Mouse (Mus musculus): ENCODE data around the gene Slc18a2. TPM values are rescaled to one million over a fixed set of nuclear protein-coding genes. Genes with fewer than 3 reads are reported as not detected.
A peak's percentile ranks its signal among the peaks of the same experiment; 100 is the strongest.

The Slc18a2 gene
- total RNA-seq (2021): 13.0 and 15.0 TPM in 2 replicates
- long read RNA-seq, transcript Slc18a2-201 (16 exons, 3,785 nt): major isoform, 8 of 16 reads
- long read RNA-seq, partial matches to known transcripts: 5 of 16 reads
- long read RNA-seq, other reads (novel, unspliced or antisense): 3 of 16 reads

DNA sequence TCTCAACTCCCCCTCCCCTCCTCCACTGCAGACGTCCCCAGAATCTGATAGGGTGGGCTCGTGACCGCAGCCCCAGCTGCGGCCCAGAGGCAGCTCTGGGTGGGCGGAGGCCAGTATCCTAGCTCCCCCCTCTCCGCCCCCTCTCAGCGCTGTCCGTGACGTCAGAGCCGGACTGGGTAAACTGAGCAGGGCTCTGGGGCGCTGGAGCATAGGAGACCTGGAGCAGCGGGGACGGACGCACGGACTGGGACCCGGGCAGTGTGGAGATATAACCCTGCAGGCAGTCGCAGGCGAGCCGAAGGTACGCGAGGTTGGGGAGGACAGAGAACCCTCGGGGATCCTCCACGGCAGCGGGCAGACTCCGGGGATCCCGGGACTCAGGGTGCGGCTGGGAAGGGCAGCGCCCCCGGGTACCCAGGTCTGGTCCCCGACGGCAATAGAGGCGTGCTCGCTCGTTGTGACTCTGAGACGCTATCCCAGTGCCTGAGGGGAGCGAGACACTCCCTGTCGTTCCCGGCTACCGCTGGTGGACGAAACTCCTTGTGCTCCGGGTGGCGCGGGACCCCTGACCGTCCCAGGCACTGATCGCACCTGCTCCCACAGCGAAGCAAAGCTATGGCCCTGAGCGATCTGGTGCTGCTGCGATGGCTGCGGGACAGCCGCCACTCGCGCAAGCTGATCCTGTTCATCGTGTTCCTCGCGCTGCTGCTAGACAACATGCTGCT, at the start of gene Slc18a2:
TSS of gene Slc18a2 (plus strand) at position 179 of the 725 bp plus-strand sequence.
- peak; percentile 26 for DNase-seq

DNA sequence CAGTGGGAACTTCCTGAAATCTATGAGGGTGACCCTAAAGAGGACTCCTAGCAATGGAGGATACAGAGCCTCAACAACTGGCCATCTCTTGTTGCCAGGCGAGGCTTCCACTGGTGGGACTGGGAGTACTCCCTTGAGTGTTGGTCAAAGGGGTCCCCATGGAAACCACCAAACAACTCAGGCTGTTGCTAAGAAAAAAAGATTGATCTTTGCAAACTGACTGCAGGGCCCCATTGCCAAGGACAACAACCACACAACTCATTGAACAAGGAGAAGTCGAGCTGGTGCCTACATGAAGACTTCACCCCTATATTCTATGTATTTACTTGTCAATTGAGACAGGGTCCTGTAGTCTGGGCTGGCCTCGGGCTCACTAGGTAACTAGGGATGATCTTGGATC, 43.8 kb upstream of the Slc18a2 start:
- DNase-seq: no peak

DNA sequence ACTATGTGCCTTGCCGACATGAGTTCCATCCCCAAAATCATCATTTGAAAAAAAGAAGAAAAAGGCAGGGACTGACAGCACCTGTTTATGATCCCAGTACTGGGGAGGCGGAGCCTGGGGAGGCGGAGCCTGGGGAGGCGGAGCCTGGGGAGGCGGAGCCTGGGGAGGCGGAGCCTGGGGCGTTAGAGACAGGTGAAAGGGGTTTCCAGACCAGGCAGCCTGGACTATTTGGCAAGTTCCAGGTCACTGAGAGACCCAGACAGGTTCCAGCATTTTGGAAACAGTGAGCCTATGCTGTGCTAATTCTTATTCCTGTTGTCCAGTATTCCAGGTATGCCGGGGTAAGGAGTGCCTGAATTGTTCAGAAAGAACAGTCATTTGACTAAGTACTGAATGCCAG, 41.7 kb upstream of the Slc18a2 start, which contains the start of gene Kcnk18:
TSS of gene Kcnk18 (plus strand) at position 224 of the 400 bp plus-strand sequence.
- DNase-seq: no peak

DNA sequence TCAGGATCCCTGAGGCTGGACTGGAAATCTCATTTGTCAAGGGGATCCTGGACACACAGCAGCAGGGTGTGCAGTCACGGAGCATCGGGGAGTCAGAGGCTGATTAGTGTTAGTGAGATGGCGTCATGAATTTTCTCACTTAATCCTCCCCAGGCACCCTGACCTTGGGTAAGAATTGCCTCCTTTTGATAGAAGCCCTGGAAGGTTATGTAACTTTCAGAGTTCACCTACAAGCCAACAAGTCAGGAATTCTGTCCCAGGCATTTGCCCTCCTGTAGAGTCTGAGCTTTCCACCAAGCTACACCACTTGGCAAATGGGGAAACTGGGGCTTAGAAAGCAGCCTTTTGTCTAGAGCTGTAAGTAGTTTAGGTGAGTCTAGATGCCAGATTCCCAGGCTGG, 39.6 kb upstream of the Slc18a2 start:
- DNase-seq: no peak

DNA sequence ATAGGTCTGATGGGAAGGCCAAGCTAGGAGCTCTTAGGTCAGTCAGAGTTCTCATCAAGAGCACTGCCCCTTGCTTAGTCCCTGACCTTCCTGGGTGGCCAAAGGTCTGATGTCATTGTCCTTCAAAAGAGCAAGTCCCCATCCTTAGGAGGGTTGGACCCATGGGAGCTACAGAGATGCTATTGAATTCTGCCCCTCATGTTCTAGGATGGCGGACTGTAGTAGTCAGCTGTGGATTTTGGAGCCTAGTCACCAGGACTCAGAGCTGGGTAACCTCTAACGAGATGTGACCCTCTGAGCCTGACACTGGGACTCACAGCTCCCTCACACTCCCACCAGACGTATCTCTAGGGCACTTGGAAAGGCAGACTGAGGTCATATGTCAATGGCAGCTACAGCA, 32.3 kb upstream of the Slc18a2 start:
- no peak for DNase-seq

DNA sequence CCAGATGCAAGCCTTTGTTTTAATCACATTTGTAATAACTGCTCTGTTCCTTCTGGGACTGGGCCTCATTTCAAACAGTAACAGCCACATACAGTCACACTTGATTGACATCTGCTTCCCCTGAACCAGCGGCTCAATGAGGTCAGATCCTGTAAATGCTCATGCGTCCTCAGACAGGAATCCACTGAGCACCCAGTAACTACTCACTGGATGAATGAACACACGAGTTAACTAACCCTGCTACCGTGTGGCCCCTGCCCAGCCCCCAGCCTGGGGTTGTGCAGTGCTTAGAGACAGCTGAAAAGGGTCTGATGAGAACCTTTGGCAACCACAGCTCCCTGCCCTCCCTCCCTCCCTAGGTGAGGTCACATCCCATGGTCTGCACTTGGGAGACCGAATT, 27.9 kb upstream of the Slc18a2 start:
- DNase-seq: no peak

DNA sequence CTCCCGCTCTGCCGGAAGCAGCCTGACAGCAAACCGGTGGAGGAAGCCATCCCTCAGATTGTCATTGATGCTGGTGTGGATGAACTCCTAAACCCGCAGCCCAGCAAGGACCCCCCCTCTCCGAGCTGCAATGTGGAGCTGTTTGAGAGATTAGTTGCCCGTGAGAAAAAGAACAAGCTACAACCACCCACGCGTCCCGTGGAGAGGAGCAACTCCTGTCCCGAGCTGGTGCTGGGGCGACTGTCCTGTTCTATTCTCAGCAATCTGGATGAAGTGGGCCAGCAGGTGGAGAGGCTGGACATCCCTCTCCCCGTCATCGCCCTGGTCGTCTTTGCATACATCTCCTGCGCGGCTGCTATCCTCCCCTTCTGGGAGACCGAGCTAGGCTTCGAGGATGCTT, 25.7 kb upstream of the Slc18a2 start:
- DNase-seq: no peak

DNA sequence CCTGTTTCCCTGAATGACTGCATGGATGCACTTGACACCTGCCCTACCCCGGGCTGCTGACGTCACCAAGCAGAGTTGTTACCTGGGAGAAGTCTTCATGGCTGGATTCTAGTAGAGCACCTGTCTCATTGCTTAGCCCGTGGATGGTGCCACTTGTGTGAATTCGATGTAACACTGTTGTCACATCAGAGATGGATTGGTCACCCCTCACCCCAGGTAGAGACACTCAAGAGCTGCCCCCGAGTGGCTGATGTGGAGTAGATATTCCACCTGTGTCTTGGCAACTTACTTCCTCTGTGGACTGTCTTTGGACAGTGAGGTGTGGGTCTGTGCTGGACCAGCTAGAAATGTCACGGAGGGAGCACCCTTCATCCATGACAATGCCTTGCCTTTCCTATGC, 24.6 kb upstream of the Slc18a2 start:
- DNase-seq: no peak

DNA sequence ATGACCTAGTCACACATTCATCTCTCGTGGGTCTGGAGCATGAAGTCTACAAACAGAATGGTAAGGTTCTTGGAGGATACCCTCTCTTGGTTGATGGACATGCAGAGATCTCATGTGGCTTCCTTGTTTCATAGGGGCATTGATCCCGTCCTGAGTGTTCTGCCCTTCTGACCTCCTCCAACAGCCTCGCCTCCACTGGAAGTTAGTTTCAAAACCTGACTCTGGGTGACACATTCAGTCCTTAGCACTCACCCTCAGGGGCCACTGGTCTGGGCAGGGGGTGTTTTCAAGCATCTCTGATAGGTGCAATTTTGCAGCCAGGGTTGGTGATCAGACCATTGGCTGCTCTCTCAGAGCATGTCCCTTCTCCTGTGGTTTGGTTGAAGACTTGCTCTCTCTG, 22.1 kb upstream of the Slc18a2 start:
- DNase-seq: no peak

DNA sequence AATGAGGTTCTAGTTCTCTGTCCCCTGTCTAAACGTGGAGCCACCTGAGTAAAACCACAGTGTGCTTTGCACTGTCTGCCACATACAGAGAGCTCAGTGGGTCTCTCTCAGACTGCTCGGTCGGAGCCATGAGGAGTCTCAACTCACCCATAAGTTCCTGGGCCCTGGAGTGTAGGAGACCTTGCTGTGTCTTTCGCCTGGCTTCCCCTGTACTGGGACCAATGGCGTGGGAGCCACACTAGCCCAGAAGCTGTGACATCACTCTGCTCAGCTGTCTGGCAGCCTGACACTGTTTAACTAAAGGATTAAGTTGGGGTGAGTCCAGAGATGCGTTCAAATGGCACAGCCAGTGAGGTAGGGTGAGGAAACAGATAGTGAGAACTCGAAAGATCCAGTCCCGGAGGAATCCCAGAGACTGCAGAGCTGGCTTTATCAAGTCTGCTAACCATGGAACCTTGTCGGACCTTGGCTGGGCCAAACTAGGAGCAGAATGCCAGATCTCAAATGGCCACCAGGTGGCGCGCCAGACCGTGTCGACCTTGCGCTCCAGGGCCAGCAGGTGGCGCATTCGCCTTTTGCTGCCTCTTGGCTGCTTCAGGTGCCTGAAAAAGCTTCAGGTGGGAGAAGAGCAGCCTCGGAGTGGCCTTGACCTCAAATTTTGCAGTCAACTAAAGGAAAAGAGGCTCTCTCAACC, 21.4 kb upstream of the Slc18a2 start:
- DNase-seq: peak; percentile 89

DNA sequence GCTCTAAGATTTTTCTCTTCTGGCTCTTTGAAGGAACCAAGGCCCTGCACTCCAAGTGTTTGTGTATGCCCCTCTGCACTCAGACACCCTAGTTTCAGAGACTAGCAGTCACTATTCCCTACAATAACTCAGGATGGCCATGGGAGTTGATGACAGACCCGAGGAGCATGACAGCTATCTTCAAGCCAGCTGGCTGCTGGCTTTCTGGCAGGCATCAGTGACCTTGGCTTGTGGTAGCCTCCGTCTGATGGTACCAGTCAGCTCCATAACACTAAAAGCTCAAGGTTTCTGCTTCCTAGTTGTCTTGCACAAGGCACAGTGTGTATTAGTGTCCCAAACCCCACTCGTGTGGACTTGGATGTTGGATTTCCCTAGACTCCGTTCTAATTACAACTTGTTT, 18.7 kb upstream of the Slc18a2 start:
- peak; percentile 61 for DNase-seq

DNA sequence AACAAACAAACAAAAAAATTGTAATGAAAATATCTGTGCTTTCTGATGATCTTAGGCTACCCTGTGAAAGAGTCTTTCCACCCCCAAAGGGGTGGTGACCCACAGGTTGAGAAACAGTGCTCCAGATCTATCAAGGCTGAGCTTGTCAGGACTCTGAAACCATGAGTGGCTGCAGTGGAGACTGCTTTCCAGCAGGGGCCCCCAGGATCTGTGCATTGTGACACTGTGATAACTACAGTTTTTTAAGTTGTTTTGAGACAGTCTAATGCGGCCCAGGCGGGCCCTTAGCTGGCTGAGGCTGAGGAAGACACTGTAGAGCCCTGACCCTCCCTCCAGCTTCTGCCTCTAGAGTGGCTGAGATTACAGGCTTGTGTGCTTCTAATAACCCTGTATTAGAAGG, 17.6 kb upstream of the Slc18a2 start:
- no peak for DNase-seq

DNA sequence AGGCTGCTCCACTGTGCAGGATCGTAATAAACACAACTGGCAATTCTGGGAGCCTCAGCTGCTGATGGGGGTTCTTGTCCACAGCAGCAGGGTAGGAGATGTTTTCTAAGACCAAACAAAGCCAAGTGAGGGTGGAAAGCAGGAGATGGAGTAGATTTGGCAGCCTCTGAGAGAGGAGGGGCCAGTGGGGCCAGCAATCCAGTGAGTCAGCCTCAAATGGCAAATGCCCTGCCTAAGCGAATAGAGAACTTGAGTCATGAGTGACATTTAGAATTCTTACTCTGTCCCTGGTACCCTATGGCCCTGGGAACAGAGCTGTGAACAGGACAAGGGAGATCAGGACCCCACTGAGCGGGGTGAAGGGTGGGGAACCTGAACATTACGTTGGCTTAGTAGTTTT, 12.6 kb upstream of the Slc18a2 start:
- peak; percentile 36 for DNase-seq

DNA sequence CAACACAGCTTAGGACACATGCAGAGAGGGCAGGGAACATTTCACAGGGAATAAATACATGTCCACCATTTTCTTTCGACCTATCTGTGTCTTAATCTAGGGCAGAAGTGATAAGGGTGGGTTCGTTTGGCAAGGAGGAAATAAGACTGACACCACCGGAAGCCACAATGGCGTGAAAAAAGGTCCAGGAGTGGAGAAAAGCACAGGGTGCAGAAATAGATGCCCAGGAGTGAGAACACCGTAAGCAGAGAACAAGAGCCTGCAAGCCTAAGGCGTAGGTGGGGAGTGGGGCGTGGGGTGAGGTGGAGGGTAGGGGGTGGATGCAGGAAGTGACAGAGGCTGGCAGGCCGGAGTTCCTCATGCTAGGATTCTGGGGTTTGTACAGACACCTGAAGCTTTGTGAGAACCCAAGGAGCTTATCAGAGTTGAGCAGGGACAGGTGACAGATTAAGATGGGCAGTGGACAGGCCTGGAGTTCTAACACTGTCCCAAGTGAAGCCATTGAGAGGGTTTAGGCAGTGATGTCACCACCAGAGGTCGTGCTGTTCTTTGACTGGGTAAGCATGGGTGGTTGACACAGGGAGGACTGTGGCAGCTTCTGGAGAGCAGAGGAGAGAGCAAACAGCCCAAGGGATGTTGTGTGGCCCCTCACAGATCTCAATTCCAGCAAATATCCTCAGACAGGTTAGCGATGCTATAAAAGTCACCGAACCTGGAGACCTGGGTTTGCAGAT, 12.0 kb upstream of the Slc18a2 start:
- no peak for DNase-seq

DNA sequence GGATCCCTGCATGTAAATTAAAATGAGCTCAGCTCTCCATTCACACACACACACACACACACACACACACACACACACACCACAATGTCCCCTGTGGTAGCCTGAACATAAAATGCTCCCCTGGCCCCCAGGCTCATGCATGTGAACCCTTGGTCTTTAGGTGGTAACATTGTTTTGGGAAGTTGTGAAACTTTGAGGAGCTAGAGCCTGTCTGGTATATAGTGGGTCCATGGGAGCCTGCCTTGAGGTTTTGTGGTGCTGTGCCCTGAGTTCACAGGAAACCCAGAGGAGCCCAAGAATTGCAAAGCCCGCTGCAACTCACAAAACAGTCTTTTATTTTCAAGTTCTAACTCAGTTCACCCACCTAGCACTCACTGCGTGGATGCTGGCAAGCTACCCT, 8.0 kb upstream of the Slc18a2 start:
- no peak for DNase-seq

DNA sequence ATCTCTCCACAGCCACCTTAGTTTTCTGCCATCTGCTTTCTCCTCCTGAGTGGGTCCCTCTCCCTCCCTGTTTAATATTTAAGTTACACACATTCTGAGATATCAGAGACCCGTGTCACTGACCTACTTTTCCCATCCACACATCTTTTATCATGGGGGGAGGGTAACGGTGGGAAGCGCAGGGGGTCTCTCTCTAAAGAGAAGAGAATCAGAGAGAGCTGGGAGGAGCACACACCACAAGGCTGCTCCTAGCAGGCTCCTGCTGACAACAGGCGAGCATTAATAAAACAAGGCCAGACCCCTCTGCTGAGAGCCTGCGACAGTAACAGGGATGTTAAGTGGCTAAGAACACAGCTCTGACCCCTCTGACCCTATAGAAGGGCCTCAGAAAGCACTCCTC, 1.1 kb upstream of the Slc18a2 start:
- no peak for DNase-seq

DNA sequence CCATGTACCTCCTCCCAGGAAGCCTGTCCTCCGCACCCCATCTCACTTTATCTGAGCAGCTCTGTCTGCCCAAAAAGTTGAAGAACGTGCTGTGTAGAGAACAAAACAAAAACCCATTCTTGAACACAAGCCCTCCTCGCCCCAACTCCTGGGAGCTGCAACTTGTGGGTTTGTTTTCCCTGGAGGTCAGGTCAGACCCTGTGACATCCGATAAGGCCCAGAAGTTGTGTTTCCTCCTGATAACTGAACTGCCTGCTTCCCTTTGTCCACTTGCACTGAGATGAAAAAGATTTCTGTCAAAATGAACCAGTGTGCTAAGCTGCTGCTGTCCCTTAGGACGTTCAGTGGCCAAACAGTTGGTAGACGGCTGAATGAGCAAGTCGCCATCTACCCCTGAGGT, 908 bp downstream of the Slc18a2 start:
- no peak for DNase-seq

DNA sequence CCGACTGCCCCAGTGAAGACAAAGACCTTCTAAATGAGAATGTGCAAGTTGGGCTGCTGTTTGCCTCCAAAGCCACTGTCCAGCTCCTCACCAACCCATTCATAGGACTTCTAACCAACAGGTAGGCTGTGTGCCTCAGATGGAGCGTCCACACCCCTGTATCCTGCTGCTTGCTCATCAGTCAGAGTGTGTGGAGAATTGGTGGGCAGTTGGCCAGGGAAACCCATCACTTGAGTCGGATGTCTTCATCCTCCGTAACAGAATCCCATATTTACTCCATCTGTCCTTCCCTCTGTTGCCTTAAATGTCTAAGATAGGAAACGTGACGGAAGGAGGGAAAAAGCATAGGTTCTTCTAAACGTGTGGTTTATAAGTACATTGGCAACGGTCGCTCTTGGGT, 2.5 kb downstream of the Slc18a2 start:
- no peak for DNase-seq

DNA sequence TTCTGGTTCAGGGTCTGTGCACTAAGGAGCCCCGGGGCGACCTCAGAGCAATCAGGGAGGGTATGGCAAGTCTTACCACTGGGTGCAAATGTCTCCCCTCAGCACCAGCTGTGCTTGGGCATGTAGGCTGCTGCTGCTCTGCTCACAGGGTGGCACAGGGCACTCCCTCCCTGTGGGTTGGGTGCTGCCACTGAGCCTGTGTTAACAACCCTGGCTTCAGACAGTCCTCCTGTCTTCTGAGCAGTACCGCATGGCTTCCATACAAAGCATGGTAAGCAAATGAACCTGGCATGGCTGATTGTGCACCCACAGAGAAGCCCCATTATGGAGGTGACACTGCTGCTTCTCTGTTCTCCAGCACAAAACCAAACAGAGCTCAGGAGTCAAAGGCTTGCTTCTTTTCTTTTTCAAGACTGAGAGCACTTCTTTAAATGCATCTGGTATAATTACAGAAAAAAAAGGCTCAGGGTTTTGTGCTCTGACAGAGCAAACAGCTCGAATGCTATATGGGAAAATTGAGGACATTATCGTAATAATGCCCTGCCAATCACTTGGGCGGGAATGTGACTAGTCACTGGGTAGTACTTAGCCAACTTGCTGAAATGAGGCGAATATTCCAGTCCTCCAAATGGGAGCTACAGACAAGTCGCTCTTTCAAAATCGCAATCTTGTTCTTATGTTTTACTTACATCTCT, 4.3 kb downstream of the Slc18a2 start:
- DNase-seq: no peak

DNA sequence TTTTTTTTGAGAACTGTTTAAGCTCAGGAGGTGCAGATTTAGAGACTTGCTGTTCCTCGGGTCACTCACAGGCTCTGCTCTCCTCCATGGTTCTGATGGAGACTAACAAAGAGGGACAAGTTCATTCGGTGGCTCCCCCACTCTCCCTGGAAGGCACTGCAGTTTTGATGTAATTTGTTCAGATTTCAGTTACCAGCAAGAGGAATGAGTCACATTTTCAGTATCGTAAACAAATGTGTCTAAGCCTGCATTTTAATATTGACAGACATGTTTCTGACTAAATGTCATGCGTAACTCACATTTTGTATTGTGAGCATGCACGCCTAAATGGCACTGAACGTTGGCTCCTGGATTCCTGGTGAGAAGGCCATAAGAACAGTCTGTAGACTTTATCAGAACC, 5.2 kb downstream of the Slc18a2 start:
- no peak for DNase-seq

DNA sequence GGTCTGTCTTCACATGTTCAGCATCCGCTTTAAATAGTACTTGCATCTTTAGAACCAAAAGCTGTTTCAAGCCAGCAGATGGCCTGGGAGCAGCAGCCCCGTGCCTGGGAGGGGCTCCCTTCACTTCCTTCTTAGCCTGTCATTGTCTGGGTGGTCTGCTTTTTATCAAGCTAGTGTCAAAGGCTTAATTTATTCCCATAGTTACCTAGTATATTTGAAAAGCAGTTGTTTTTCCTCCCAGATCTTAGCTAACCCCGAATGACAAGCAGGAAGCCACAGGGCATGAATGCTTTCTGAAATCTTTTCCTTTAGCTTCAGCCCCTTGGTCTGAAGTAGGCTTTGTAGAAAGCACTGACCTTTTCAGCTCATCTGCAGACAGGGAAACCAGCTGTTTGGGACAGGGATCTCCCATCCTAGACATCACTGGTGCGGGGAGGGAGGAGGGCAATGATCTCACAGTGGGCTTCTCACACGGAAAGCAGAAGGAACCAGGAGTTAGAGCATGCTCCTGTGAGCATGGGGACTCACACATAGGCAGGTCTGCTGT, 6.8 kb downstream of the Slc18a2 start:
- DNase-seq: no peak

DNA sequence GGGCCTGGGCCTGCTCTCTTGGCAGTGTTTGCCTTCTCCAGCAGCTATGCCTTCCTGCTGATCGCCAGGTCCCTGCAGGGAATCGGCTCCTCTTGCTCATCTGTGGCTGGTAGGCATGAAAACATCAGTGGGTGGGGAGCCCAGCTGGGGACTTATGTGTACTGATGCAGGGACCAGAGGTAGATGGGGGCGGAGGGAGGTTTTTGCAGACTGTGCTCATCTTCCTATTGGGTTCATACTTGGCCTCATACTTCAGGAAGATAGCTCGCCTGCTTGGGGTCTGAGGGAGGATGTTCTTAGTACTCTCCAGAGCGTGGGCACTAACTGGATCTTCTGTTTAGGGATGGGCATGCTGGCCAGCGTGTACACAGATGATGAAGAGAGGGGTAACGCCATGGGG, 12.5 kb downstream of the Slc18a2 start:
- DNase-seq: no peak
